Mouse (Mus musculus) liver, embryonic 13.5 days (tissue): ENCODE results near the gene Tmem129. TPM values are rescaled to one million over a fixed set of nuclear protein-coding genes. Genes with fewer than 3 reads are reported as not detected.

Experiments
- ATAC-seq: fragments of 200-750 bp; cut with Nextera tagmentation; 2 replicates; pipeline ENCODE4 v1.8.0; 2017; ENCODE audit warnings: low read depth, mild to moderate bottlenecking, moderate number of reproducible peaks, moderate library complexity
- DNase-seq: peaks from one replicate; pipeline ENCODE4 v3.0.0; 2022
- H3K27ac ChIP-seq: fragments of 300-500 bp; sonication (generic); 2 replicates; pipeline ENCODE4 v1.5.1; 2015; ENCODE audit warnings: moderate library complexity, mild to moderate bottlenecking, inconsistent platforms
- H3K27me3 ChIP-seq: fragments of 300-500 bp; sonication (generic); 2 replicates; pipeline ENCODE4 v1.6.1; 2015; ENCODE audit warnings: mild to moderate bottlenecking, inconsistent platforms
- H3K36me3 ChIP-seq: fragments of 300-500 bp; sonication (generic); 2 replicates; pipeline ENCODE4 v1.6.1; 2015; ENCODE audit warnings: mild to moderate bottlenecking, inconsistent platforms
- H3K4me1 ChIP-seq: fragments of 300-500 bp; sonication (generic); replicated peaks from 2 replicates; pipeline ENCODE4 v1.6.1; 2015; ENCODE audit warnings: inconsistent platforms
- H3K4me2 ChIP-seq: fragments of 300-500 bp; sonication (generic); 2 replicates; pipeline ENCODE4 v1.6.1; 2015; ENCODE audit warnings: inconsistent platforms, mild to moderate bottlenecking, moderate library complexity
- H3K4me3 ChIP-seq: fragments of 300-500 bp; sonication (generic); replicated peaks from 2 replicates; pipeline ENCODE4 v1.5.1; 2015; ENCODE audit warnings: mild to moderate bottlenecking, inconsistent platforms
- H3K9ac ChIP-seq: fragments of 300-500 bp; sonication (generic); 2 replicates; pipeline ENCODE4 v1.6.1; 2015; ENCODE audit warnings: mild to moderate bottlenecking, inconsistent platforms
- H3K9me3 ChIP-seq: fragments of 300-500 bp; sonication (generic); replicated peaks from 2 replicates; pipeline ENCODE4 v1.6.1; 2016; ENCODE audit warnings: inconsistent platforms
- WGBS: fragments of 180-500 bp; shearing (Covaris S2); methylation state at CpG from one replicate; pipeline ENCODE4 v1.1.7; 2015; ENCODE audit not compliant: insufficient replicate concordance; 5-methylcytosine and 5-hydroxymethylcytosine counted together
- polyA plus RNA-seq: library from polyadenylated mRNA; unstranded; fragments of >200 nt; fragmentation: Nextera tagmentation; extraction: Ambion mirVana; gene quantifications from 2 replicates; pipeline ENCODE4 v1.2.1, GENCODE M21; 2015

The Tmem129 gene
- polyA plus RNA-seq, 1 experiment from 2014 or later: 20.2 TPM

- ATAC-seq (no peak), DNase-seq (no peak)
- WGBS: 35% methylated on average over 7 of the region's 7 CpGs
Observed at GRCm38 (mm10) chr5:33683897-33684652, 25.9 kb upstream of the Tmem129 start.

GRCm38 (mm10) chr5:33682963-33683362 is 24.7 kb upstream of the Tmem129 start:
- WGBS: 45% methylated on average over 4 of the region's 4 CpGs

More at GRCm38 (mm10) chr5:33683897-33684652, 25.9 kb upstream of the Tmem129 start:
- no peak overlapping the region for H3K9ac ChIP-seq
- H3K4me2 ChIP-seq: no peak overlapping the region
- no peaks in the 10 kb centered on the region for H3K36me3 ChIP-seq
- no peaks in the 10 kb centered on the region for H3K27me3 ChIP-seq
- H3K9me3 ChIP-seq: no peaks in the 10 kb centered on the region
- no peak overlapping the region for H3K4me3 ChIP-seq
- H3K27ac ChIP-seq: no peak overlapping the region
- H3K4me1 ChIP-seq: peaks cover 52% of the 10 kb centered on the region

GRCm38 (mm10) chr5:33681611-33682388 is 23.6 kb upstream of the Tmem129 start:
- Histone ChIP-seq H3K27me3 (no peaks in the 10 kb centered on the region), H3K4me3 (no peak overlapping the region), H3K36me3 (no peaks in the 10 kb centered on the region), H3K9ac (no peak overlapping the region), H3K4me1 (peaks cover 44% of the 10 kb centered on the region), H3K4me2 (no peak overlapping the region), H3K27ac (peak overlapping the region; percentile 62), H3K9me3 (no peaks in the 10 kb centered on the region)
- WGBS: 12% methylated on average over 15 of the region's 15 CpGs
- ATAC-seq (peak; percentile 83), DNase-seq (peak; percentile 58)

More at GRCm38 (mm10) chr5:33682963-33683362, 24.7 kb upstream of the Tmem129 start:
- Histone ChIP-seq H3K4me3 (no peak overlapping the region), H3K4me2 (no peak overlapping the region), H3K27ac (no peak overlapping the region), H3K9me3 (no peaks in the 10 kb centered on the region), H3K27me3 (no peaks in the 10 kb centered on the region), H3K9ac (no peak overlapping the region; the same call in 1 of the 2 replicates), H3K36me3 (no peaks in the 10 kb centered on the region), H3K4me1 (peaks cover 53% of the 10 kb centered on the region)
- DNase-seq (no peak), ATAC-seq (no peak)

- peaks cover 37% of the 10 kb centered on the region for H3K4me1 ChIP-seq
- H3K4me3 ChIP-seq: no peak overlapping the region
- no peak overlapping the region for H3K9ac ChIP-seq
- H3K27ac ChIP-seq: peak overlapping the region; percentile 47; the same call in 1 of the 2 replicates
- no peaks in the 10 kb centered on the region for H3K36me3 ChIP-seq
- no peak for DNase-seq
- H3K9me3 ChIP-seq: no peaks in the 10 kb centered on the region
- WGBS: 24% methylated on average over 3 of the region's 3 CpGs
- no peaks in the 10 kb centered on the region for H3K27me3 ChIP-seq
- H3K4me2 ChIP-seq: no peak overlapping the region
- no peak for ATAC-seq
Observed at GRCm38 (mm10) chr5:33681044-33681443, 22.8 kb upstream of the Tmem129 start.

GRCm38 (mm10) chr5:33678244-33678643 is 20.0 kb upstream of the Tmem129 start:
- no peak overlapping the region for H3K4me2 ChIP-seq
- DNase-seq (no peak), ATAC-seq (no peak)
- no peak overlapping the region for H3K4me3 ChIP-seq
- H3K27ac ChIP-seq: no peak overlapping the region
- H3K9me3 ChIP-seq: no peaks in the 10 kb centered on the region
- WGBS: 77% methylated on average over 5 of the region's 5 CpGs
- peaks cover 37% of the 10 kb centered on the region for H3K4me1 ChIP-seq
- H3K27me3 ChIP-seq: no peaks in the 10 kb centered on the region
- H3K36me3 ChIP-seq: peaks cover 5% of the 10 kb centered on the region
- no peak overlapping the region for H3K9ac ChIP-seq

GRCm38 (mm10) chr5:33675964-33676363 is 17.7 kb upstream of the Tmem129 start:
- no peaks in the 10 kb centered on the region for H3K9me3 ChIP-seq
- WGBS: 3% methylated on average over 1 of the region's 1 CpGs
- DNase-seq: no peak

GRCm38 (mm10) chr5:33674439-33674838 is 16.2 kb upstream of the Tmem129 start:
- no peaks in the 10 kb centered on the region for H3K9me3 ChIP-seq
- peaks cover 43% of the 10 kb centered on the region for H3K36me3 ChIP-seq
- H3K27ac ChIP-seq: no peak overlapping the region
- H3K4me3 ChIP-seq: no peak overlapping the region
- 0 out of 2 replicates have a peak, but pooled peaks cover 6% of the 10 kb centered on the region for H3K4me1 ChIP-seq
- ATAC-seq (peak; percentile 24), DNase-seq (no peak)
- no peak overlapping the region for H3K4me2 ChIP-seq
- WGBS: 84% methylated on average over 3 of the region's 3 CpGs
- H3K27me3 ChIP-seq: no peaks in the 10 kb centered on the region
- H3K9ac ChIP-seq: no peak overlapping the region

More at GRCm38 (mm10) chr5:33675964-33676363, 17.7 kb upstream of the Tmem129 start:
- Histone ChIP-seq H3K4me1 (peaks cover 19% of the 10 kb centered on the region), H3K9ac (no peak overlapping the region), H3K27me3 (no peaks in the 10 kb centered on the region), H3K4me2 (no peak overlapping the region), H3K36me3 (peaks cover 28% of the 10 kb centered on the region), H3K4me3 (no peak overlapping the region), H3K27ac (no peak overlapping the region)
- ATAC-seq: no peak

GRCm38 (mm10) chr5:33671659-33672058 is 13.4 kb upstream of the Tmem129 start:
- H3K4me3 ChIP-seq: no peak overlapping the region
- no peak overlapping the region for H3K27ac ChIP-seq
- H3K4me2 ChIP-seq: no peak overlapping the region

GRCm38 (mm10) chr5:33668223-33668622 is 10.0 kb upstream of the Tmem129 start:
- Histone ChIP-seq H3K4me2 (no peak overlapping the region), H3K4me3 (no peak overlapping the region), H3K4me1 (no peaks in the 10 kb centered on the region), H3K27ac (no peak overlapping the region), H3K27me3 (no peaks in the 10 kb centered on the region), H3K9me3 (no peaks in the 10 kb centered on the region), H3K36me3 (peaks cover 98% of the 10 kb centered on the region), H3K9ac (no peak overlapping the region)
- ATAC-seq (no peak), DNase-seq (no peak)

More at GRCm38 (mm10) chr5:33671659-33672058, 13.4 kb upstream of the Tmem129 start:
- Histone ChIP-seq H3K36me3 (peaks cover 71% of the 10 kb centered on the region), H3K9me3 (no peaks in the 10 kb centered on the region), H3K9ac (no peak overlapping the region), H3K27me3 (no peaks in the 10 kb centered on the region), H3K4me1 (no peaks in the 10 kb centered on the region)
- no peak for DNase-seq
- WGBS: 35% methylated on average over 5 of the region's 5 CpGs
- ATAC-seq: no peak

- no peak for DNase-seq
Observed at GRCm38 (mm10) chr5:33658664-33659050, 441 bp upstream of the Tmem129 start.

GRCm38 (mm10) chr5:33657251-33657786 is 897 bp downstream of the Tmem129 start:
- under 1% methylated on average over 32 of the region's 32 CpGs for WGBS
- H3K27ac ChIP-seq: peak overlapping the region; percentile 96
- no peaks in the 10 kb centered on the region for H3K9me3 ChIP-seq
- no peak for DNase-seq
- H3K36me3 ChIP-seq: peaks cover 49% of the 10 kb centered on the region
- peak overlapping the region; percentile 84 for H3K4me3 ChIP-seq
- peak overlapping the region; percentile 95 for H3K4me2 ChIP-seq
- ATAC-seq: peak; percentile 55
- H3K9ac ChIP-seq: peak overlapping the region; percentile 92
- peaks cover 70% of the 10 kb centered on the region for H3K4me1 ChIP-seq
- no peaks in the 10 kb centered on the region for H3K27me3 ChIP-seq

More at GRCm38 (mm10) chr5:33658664-33659050, 441 bp upstream of the Tmem129 start:
- H3K27me3 ChIP-seq: no peaks in the 10 kb centered on the region
- ATAC-seq: peak; percentile 1
- peak overlapping the region; percentile 84 for H3K4me3 ChIP-seq
- H3K27ac ChIP-seq: peak overlapping the region; percentile 96
- under 1% methylated on average over 26 of the region's 26 CpGs for WGBS
- H3K36me3 ChIP-seq: peaks cover 57% of the 10 kb centered on the region
- H3K9ac ChIP-seq: peak overlapping the region; percentile 92
- H3K9me3 ChIP-seq: no peaks in the 10 kb centered on the region
- H3K4me2 ChIP-seq: peak overlapping the region; percentile 95
- peaks cover 59% of the 10 kb centered on the region for H3K4me1 ChIP-seq
